Mouse (Mus musculus) right cerebral cortex, postnatal 4 days (tissue): Measurements from ENCODE around the gene Ccdc24.

ENCODE experiments used
- DNase-seq: peaks from one replicate; pipeline ENCODE4 v3.0.0-alpha.2; 2022

Gene Ccdc24

GRCm38 (mm10) chr4:117828572-117829145 lies 43.7 kb downstream of the Ccdc24 start:
- DNase-seq: no peak

DNA sequence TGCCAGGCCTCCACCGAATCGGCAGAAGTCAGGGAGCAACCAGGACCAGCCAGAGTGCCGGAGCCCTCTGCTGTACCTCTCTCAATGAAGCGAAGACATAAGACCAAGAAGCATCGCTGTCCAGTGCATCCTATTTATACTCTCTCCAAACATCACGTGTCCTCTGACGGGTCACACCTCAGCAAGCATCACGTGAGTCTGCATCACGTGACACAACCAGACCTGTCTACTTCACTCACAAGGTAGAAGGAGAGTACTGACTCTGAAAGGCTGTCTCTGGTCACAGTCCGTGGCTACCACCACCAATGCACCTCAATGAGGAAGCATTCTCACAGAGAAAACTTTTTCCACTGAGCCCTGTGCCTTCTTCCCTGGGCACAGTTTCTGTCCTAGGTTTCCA lies 54.3 kb downstream of the Ccdc24 start:
- no peak for DNase-seq

- DNase-seq: no peak
Observed at GRCm38 (mm10) chr4:117816776-117817175, 55.6 kb downstream of the Ccdc24 start.
